Mouse (Mus musculus) effector memory CD4-positive, alpha-beta T cell, adult 7 months (primary cell): ENCODE data around the gene Pim2. TPM values are rescaled to one million over a fixed set of nuclear protein-coding genes. Genes with fewer than 3 reads are reported as not detected.

ENCODE experiments used
- polyA plus RNA-seq: library from polyadenylated mRNA; unstranded; fragments of 100-300 nt; shearing (Covaris generic); gene quantifications from one replicate; pipeline ENCODE4 v1.2.1, GENCODE M21; 2017

Gene Pim2
- 320 TPM for polyA plus RNA-seq

GRCm38 (mm10) chrX:7878007-7878419 is at the start of gene Pim2:
Gene Pim2 (plus strand): TSS chrX:7878262.

DNA sequence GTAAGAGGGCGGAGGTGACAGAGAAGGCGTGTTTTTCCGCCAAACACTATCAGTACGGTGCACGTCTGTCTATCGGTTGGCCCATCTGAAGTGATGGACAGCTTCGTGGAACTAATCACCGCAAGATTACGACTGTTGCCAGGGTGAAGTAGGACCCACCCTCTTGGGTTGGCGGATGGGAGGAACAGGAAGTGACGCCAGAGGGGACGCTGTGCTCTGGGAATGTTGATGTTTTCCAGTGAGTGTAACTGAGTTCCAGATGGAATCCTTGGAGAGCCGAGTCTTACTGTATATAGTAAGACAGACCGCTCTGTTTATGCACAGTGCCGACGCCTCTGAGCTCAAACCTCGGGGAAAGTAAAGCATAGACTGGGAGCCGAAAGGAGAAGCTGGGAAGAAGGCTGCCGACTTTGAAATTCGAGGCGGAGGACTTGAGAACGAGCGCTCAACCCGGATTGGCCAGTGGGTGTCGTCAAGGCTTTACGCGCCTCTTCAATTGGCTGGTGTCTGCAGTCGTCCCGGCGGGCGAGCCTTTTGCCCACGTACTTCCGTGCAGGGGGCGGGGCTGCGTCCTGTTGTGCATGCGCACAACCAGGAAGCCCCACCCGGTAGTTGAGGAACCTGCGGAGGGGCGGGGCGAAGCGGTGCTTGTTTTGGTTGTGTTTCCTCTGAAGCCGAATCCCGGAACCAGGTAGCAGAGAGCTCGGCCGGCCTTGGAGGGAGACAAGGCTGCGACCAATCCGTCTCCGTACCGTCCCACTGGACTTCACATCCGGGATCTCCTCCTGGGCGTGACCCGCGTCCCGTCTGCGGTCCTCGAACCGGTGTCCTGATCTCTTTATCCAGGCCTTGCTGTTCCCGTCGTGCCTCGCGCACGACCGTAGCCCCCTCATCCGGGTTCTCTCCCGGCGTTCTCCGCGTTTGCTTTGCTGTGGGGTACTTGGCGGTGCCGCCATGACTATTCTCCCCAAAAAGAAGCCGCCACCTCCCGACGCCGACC is 36.6 kb upstream of the Pim2 start, which contains the start of gene Otud5:
TSS of gene Otud5 (plus strand) at position 202 of the 1,000 bp plus-strand sequence.

DNA sequence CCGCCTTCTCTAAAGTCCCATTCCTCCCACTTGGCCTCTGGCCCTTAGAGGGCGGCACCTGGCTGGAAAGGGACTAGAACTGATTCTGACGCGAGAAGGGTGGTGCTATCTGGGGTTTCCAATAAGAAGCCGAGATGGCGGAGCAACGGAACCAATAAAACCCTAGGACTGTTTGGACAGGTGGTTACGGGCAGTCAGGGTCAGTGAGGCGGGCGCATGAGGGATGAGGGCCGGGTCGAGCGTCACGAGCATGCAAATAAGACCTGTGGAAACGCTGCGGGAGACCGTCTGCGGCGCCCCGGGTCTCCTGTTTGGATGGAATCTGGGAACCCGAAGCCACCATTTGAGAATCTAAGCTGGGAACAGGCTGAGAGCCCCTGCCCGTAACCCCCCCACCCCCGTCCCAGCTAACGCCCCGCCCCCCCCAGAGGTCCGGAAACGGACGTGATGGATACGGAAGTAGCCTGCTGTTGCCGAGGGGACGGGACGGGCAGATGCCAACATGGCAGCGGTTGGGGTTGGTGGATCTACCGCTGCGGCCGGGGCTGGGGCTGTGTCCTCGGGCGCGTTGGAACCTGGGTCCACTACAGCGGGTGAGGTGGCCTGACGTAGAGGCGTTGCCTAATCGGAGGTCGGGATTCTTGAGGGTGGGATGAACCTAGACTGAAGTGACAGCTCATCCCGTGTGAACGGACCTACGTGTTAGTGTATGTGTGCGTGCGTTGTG is 5.9 kb downstream of the Pim2 start, which contains the start of gene Slc35a2:
TSS of gene Slc35a2 (plus strand) at position 188 of the 727 bp plus-strand sequence.

GRCm38 (mm10) chrX:7898880-7899874 is 21.1 kb downstream of the Pim2 start, which contains the start of the genes Pqbp1 and Timm17b:
Gene Pqbp1 (minus strand): TSS chrX:7899269.
Gene Timm17b (plus strand): TSS chrX:7899357.

GRCm38 (mm10) chrX:7907735-7908134 is 29.7 kb downstream of the Pim2 start, which contains the start of gene Gm10491:
Gene Gm10491 (minus strand): TSS chrX:7907835.

DNA sequence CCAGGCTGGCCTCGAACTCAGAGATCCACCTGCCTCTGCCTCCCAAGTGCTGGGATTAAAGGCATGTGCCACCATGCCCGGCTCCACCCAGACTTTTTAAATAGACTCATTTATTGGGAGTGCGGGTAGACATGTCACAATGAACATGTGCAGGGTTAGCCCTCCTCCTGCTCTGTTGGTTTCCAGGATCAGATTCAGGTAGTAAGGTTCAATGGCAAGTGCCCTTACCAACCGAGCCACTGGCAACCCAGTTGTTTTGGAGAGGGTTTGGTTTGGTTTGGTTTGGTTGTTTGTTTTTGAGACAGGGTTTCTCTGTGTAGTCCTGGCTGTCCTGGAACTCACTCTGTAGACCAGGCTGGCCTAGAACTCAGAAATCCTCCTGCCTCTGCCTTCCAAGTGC is 31.2 kb downstream of the Pim2 start, which contains the start of gene Gm10490:
TSS of gene Gm10490 (plus strand) at position 301 of the 400 bp plus-strand sequence.

DNA sequence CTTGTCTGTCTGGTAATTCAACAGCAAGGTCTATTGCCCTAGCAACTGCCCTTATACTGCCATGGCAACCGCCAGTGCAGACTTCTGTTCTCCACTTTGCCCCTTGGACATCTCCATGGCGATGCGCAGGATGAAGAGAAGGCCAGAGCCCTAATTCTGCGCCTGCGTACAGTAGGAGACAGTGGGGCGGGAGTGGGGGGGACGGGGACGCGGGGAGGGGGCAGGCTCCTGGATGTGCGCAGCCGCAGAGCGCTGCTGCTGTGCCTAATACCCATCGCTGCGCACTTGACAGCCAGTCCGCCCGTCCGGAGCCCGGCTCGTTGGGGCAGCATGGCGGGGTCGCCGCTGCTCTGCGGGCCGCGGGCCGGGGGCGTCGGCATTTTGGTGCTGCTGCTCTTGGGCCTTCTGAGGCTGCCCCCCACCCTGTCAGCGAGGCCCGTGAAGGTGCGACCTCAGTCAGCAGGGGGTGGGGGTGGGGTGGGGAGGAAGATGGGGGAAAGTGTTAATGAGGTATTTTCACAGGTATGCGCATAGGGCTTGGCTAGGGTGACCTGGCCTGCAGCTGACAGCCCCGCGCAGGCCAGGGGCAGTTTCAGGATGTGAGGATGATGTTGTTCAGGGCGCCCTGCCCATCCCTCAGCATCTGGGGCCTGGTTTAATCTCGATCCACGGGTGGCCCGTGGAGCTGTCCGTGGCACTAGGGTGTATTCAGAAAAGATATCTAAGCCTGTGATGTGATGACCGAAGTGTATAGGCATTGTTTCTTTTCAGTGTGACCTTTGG is 41.7 kb downstream of the Pim2 start, which contains the start of gene Pcsk1n:
TSS of gene Pcsk1n (plus strand) at position 222 of the 783 bp plus-strand sequence.

DNA sequence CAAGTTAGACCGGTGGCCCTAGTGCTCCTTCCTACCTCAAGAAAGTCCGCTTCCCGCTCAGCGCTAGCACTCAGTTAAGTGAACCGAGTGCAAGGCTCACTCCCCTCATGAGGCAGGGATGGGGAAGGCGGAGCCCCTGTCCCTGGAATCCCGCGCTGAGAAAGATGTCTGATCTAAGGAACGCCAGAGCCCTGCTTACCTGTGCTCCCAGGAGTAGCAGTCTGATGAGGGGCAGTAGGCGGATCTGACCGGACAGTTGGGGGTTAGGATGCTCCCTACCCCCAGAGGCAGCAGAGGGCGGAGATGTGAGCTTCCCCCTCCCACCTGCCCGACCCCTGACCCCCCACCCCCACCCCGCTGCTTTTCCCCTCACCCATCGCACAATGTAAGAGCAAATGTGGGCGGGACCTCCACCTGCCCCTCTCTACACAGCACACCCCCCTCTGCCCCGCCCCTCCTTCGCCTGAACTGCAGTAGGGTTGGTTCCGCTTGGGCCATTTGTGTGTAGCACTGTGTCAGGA is 50.3 kb downstream of the Pim2 start, which contains the start of gene Eras:
TSS of gene Eras (minus strand) at position 338 of the 521 bp plus-strand sequence.

Other genes starting within 250 kb of the Pim2 start
- 0.46 TPM for gene Syp, start 239.8 kb upstream of the Pim2 start, polyA plus RNA-seq
- gene Prickle3, start 221.0 kb upstream of the Pim2 start, polyA plus RNA-seq: 21.7 TPM
- gene Plp2, start 206.9 kb upstream of the Pim2 start, polyA plus RNA-seq: 39.3 TPM
- gene Magix, start 197.0 kb upstream of the Pim2 start, polyA plus RNA-seq: 0.35 TPM
- 78.2 TPM for gene Gpkow, start 181.1 kb upstream of the Pim2 start, polyA plus RNA-seq
- gene Wdr45, start 163.9 kb upstream of the Pim2 start, polyA plus RNA-seq: 93.4 TPM
- gene Gm45208, start 156.0 kb upstream of the Pim2 start, polyA plus RNA-seq: not detected
- 31.4 TPM for gene Praf2, start 149.8 kb upstream of the Pim2 start, polyA plus RNA-seq
- gene Ccdc120, start 127.4 kb upstream of the Pim2 start, polyA plus RNA-seq: not detected
- gene Tfe3, start 115.7 kb upstream of the Pim2 start, polyA plus RNA-seq: 85.1 TPM
- 124 TPM for gene Gripap1, start 88.5 kb upstream of the Pim2 start, polyA plus RNA-seq
- not detected for gene Kcnd1, start 56.0 kb upstream of the Pim2 start, polyA plus RNA-seq
- gene Otud5, start 36.9 kb upstream of the Pim2 start, polyA plus RNA-seq: 202 TPM
- 52.3 TPM for gene Slc35a2, start 5.8 kb downstream of the Pim2 start, polyA plus RNA-seq
- 158 TPM for gene Pqbp1, start 21.0 kb downstream of the Pim2 start, polyA plus RNA-seq
- 93.8 TPM for gene Timm17b, start 21.1 kb downstream of the Pim2 start, polyA plus RNA-seq
- gene Gm10491, start 29.6 kb downstream of the Pim2 start, polyA plus RNA-seq: not detected
- gene Gm10490, start 31.3 kb downstream of the Pim2 start, polyA plus RNA-seq: not detected
- not detected for gene Pcsk1n, start 41.6 kb downstream of the Pim2 start, polyA plus RNA-seq
- gene Eras, start 50.3 kb downstream of the Pim2 start, polyA plus RNA-seq: not detected
- gene Hdac6, start 69.6 kb downstream of the Pim2 start, polyA plus RNA-seq: 15.1 TPM
- not detected for gene Gata1, start 99.8 kb downstream of the Pim2 start, polyA plus RNA-seq
- gene Glod5, start 140.2 kb downstream of the Pim2 start, polyA plus RNA-seq: not detected
- gene Suv39h1, start 196.5 kb downstream of the Pim2 start, polyA plus RNA-seq: 28.2 TPM
- 33.1 TPM for gene Was, start 212.2 kb downstream of the Pim2 start, polyA plus RNA-seq